Mouse (Mus musculus): ENCODE results near the gene Ctc1. TPM values are rescaled to one million over a fixed set of nuclear protein-coding genes. Genes with fewer than 3 reads are reported as not detected.
"Not testable (repeated sequence)": the region's sequence is repeated elsewhere in the genome, so short reads cannot be mapped to it uniquely, and the experiment has no call there.

Ctc1 gene
- polyA plus RNA-seq (2016; fragmentation: Nextera tagmentation; extraction: Ambion mirVana) = 103 and 104 TPM in 2 replicates

GRCm38 (mm10) chr11:69015644-69016441 is at the start of gene Ctc1:
Gene Ctc1 (plus strand): TSS chr11:69015911.
- H3K36me3 ChIP-seq = peaks cover 16% of the 10 kb centered on the region
- 4% methylated on average over 38 of the region's 38 CpGs for WGBS
- H3K9me3 ChIP-seq (replicated peaks) = no peaks in the 10 kb centered on the region
- peak within 1 kb of the TSS; percentile 99 for H3K27ac ChIP-seq
- H3K27me3 ChIP-seq (ENCODE audit: low read depth, poor library complexity, severe bottlenecking) = no peaks in the 10 kb centered on the region
- peak within 1 kb of the TSS; percentile 69 for H3K4me3 ChIP-seq
- peaks cover 24% of the 10 kb centered on the region for H3K4me1 ChIP-seq
- DNase-seq (ENCODE audit: low spot score) = peak; percentile 94

- no peak for DNase-seq (ENCODE audit: low spot score)
- no peak overlapping the region for H3K27ac ChIP-seq
- peaks cover 5% of the 10 kb centered on the region; the same call in 1 of the 2 replicates for H3K27me3 ChIP-seq (ENCODE audit: low read depth, poor library complexity, severe bottlenecking)
- 64% methylated on average over 1 of the region's 1 CpGs for WGBS
- peaks cover 27% of the 10 kb centered on the region for H3K4me1 ChIP-seq
- H3K4me3 ChIP-seq = no peak overlapping the region
- H3K9me3 ChIP-seq (replicated peaks) = no peaks in the 10 kb centered on the region
- peaks cover 7% of the 10 kb centered on the region; the same call in 1 of the 2 replicates for H3K36me3 ChIP-seq
These were observed 49.2 kb upstream of the Ctc1 start for GRCm38 (mm10) chr11:68966554-68966953.

- peak within 1 kb of the TSS; percentile 68 for H3K4me3 ChIP-seq
- peak within 1 kb of the TSS; percentile 63 for H3K27ac ChIP-seq
- WGBS = 1% methylated on average over 50 of the region's 50 CpGs
- H3K36me3 ChIP-seq = peaks cover 10% of the 10 kb centered on the region; the same call in 1 of the 2 replicates
- H3K9me3 ChIP-seq (replicated peaks) = no peaks in the 10 kb centered on the region
- H3K27me3 ChIP-seq (ENCODE audit: low read depth, poor library complexity, severe bottlenecking) = peaks cover 5% of the 10 kb centered on the region; the same call in 1 of the 2 replicates
- peak; percentile 90 for DNase-seq (ENCODE audit: low spot score)
- peaks cover 31% of the 10 kb centered on the region for H3K4me1 ChIP-seq
These were observed 48.1 kb upstream of the Ctc1 start, which contains the start of gene Slc25a35 for GRCm38 (mm10) chr11:68967337-68968282. Gene Slc25a35 (plus strand): TSS chr11:68968131.

- WGBS = 89% methylated on average over 11 of the region's 11 CpGs
- no peak for DNase-seq (ENCODE audit: low spot score)
- Histone ChIP-seq H3K27ac (no peak overlapping the region), H3K36me3 (peaks cover 10% of the 10 kb centered on the region; the same call in 1 of the 2 replicates), H3K4me3 (peak overlapping the region; percentile 68; the same call in 1 of the 2 replicates), H3K4me1 (peaks cover 38% of the 10 kb centered on the region), H3K9me3 (replicated peaks) (no peaks in the 10 kb centered on the region), H3K27me3 (ENCODE audit: low read depth, poor library complexity, severe bottlenecking) (peaks cover 5% of the 10 kb centered on the region; the same call in 1 of the 2 replicates)
These were observed 47.0 kb upstream of the Ctc1 start for GRCm38 (mm10) chr11:68968752-68969151.

- peaks cover 43% of the 10 kb centered on the region for H3K4me1 ChIP-seq
- DNase-seq (ENCODE audit: low spot score) = no peak
- peaks cover 10% of the 10 kb centered on the region; the same call in 1 of the 2 replicates for H3K36me3 ChIP-seq
- H3K9me3 ChIP-seq (replicated peaks) = no peaks in the 10 kb centered on the region
- H3K27ac ChIP-seq = no peak overlapping the region
- no peak overlapping the region for H3K4me3 ChIP-seq
- 78% methylated on average over 4 of the region's 4 CpGs for WGBS
- H3K27me3 ChIP-seq (ENCODE audit: low read depth, poor library complexity, severe bottlenecking) = peaks cover 5% of the 10 kb centered on the region; the same call in 1 of the 2 replicates
These were observed 45.5 kb upstream of the Ctc1 start for GRCm38 (mm10) chr11:68970232-68970631.

- peak overlapping the region; percentile 60 for H3K4me3 ChIP-seq
- not testable (repeated sequence) for H3K9me3 ChIP-seq (replicated peaks); H3K27me3 ChIP-seq (ENCODE audit: low read depth, poor library complexity, severe bottlenecking); H3K36me3 ChIP-seq
- H3K27ac ChIP-seq = peak overlapping the region; percentile 79
- H3K4me1 ChIP-seq = peaks cover 26% of the 10 kb centered on the region
- WGBS = under 1% methylated on average over 38 of the region's 38 CpGs
- DNase-seq (ENCODE audit: low spot score) = peak; percentile 92
These were observed 42.3 kb upstream of the Ctc1 start for GRCm38 (mm10) chr11:68973250-68974058.

- no peak for DNase-seq (ENCODE audit: low spot score)
- Histone ChIP-seq H3K27me3 (ENCODE audit: low read depth, poor library complexity, severe bottlenecking) (no peaks in the 10 kb centered on the region), H3K4me1 (peaks cover 22% of the 10 kb centered on the region), H3K36me3 (peaks cover 10% of the 10 kb centered on the region; the same call in 1 of the 2 replicates), H3K4me3 (peak overlapping the region; percentile 60), H3K27ac (0 out of 2 replicates have a peak overlapping the region, but pooled peaks have one; percentile 58), H3K9me3 (replicated peaks) (no peaks in the 10 kb centered on the region)
- 39% methylated on average over 6 of the region's 6 CpGs for WGBS
These were observed 41.7 kb upstream of the Ctc1 start for GRCm38 (mm10) chr11:68974059-68974450.

- H3K4me1 ChIP-seq = peaks cover 22% of the 10 kb centered on the region
- WGBS = 85% methylated on average over 7 of the region's 7 CpGs
- H3K36me3 ChIP-seq = peaks cover 10% of the 10 kb centered on the region; the same call in 1 of the 2 replicates
- peak within 1 kb of the TSS; percentile 60 for H3K4me3 ChIP-seq
- H3K27ac ChIP-seq = 0 out of 2 replicates have a peak within 1 kb of the TSS, but pooled peaks have one; percentile 58
- no peak for DNase-seq (ENCODE audit: low spot score)
- H3K27me3 ChIP-seq (ENCODE audit: low read depth, poor library complexity, severe bottlenecking) = no peaks in the 10 kb centered on the region
- no peaks in the 10 kb centered on the region for H3K9me3 ChIP-seq (replicated peaks)
These were observed 40.6 kb upstream of the Ctc1 start, which contains the start of gene Rangrf for GRCm38 (mm10) chr11:68975085-68975484. Gene Rangrf (minus strand): TSS chr11:68975185.

GRCm38 (mm10) chr11:68975601-68976000 is 40.1 kb upstream of the Ctc1 start:
- H3K27ac ChIP-seq = no peak overlapping the region
- no peaks in the 10 kb centered on the region for H3K9me3 ChIP-seq (replicated peaks)
- H3K27me3 ChIP-seq (ENCODE audit: low read depth, poor library complexity, severe bottlenecking) = no peaks in the 10 kb centered on the region
- DNase-seq (ENCODE audit: low spot score) = no peak
- H3K4me1 ChIP-seq = peaks cover 22% of the 10 kb centered on the region
- H3K4me3 ChIP-seq = no peak overlapping the region
- peaks cover 9% of the 10 kb centered on the region; the same call in 1 of the 2 replicates for H3K36me3 ChIP-seq
- 90% methylated on average over 1 of the region's 1 CpGs for WGBS

- Histone ChIP-seq H3K9me3 (replicated peaks) (no peaks in the 10 kb centered on the region), H3K27ac (no peak overlapping the region), H3K4me3 (no peak overlapping the region), H3K27me3 (ENCODE audit: low read depth, poor library complexity, severe bottlenecking) (no peaks in the 10 kb centered on the region), H3K36me3 (no peaks in the 10 kb centered on the region), H3K4me1 (no peaks in the 10 kb centered on the region)
- WGBS = 62% methylated on average over 5 of the region's 5 CpGs
- no peak for DNase-seq (ENCODE audit: low spot score)
These were observed 36.4 kb upstream of the Ctc1 start for GRCm38 (mm10) chr11:68979320-68979733.

GRCm38 (mm10) chr11:68980919-68981318 is 34.8 kb upstream of the Ctc1 start:
- Histone ChIP-seq H3K9me3 (replicated peaks) (no peaks in the 10 kb centered on the region), H3K4me1 (no peaks in the 10 kb centered on the region), H3K27ac (no peak overlapping the region), H3K36me3 (peaks cover 10% of the 10 kb centered on the region), H3K27me3 (ENCODE audit: low read depth, poor library complexity, severe bottlenecking) (no peaks in the 10 kb centered on the region), H3K4me3 (no peak overlapping the region)
- 64% methylated on average over 3 of the region's 3 CpGs for WGBS
- no peak for DNase-seq (ENCODE audit: low spot score)
